Mouse (Mus musculus) lung, postnatal 25 days (tissue): ENCODE data around the gene Hormad2.

Experiments
- DNase-seq: peaks from one replicate; pipeline ENCODE4 v3.0.0; 2022; ENCODE audit warnings: low spot score

Hormad2 gene

DNA sequence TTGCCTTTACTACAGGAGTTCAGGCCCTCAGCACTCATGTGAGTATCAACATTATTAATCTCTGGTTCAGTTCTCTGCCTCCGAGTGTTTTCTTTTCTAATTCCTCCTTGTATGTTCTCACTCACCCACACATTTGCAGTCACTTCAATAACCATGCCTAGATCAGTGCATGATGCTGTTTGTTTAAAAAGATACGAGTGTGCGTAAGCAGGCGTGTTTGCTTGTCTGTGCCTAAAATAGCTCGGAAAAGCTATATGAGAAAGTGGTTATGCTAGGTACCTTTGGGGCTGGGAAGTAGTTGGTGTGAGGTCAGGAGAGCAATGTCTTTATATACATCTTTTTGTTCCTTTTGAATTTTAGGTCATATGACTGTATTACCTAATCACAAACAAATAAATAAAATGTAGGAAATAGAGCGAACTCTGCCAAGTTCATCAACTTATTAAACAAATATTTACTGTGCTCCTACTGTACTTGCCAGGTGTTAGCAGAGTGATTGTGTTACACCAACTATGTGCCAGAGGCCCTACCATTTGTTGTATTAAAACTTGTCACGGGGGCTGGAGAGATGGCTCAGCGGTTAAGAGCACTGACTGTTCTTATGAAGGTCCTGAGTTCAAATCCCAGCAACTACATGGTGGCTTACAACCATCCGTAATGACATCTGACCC is 100.7 kb downstream of the Hormad2 start:
- peak; percentile 30 for DNase-seq

DNA sequence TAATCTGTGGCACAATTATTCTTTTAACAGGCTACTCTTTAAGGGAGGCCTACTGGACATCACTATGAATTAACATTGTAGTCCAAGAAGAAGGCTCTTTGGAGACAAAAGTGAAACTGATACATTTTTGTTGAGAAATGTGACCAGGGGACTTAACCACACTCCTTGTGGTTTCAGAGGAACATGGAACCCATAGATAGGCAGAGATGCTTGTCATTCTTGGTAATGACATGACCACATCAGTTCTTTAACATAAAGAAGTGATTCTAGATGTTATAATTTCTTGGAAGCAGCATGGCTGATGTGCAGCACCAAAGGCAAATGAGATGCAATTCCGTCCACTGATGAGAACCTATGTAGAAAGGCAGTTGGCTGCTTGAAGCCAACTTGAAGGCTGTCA is 101.6 kb downstream of the Hormad2 start:
- DNase-seq, result no peak

DNA sequence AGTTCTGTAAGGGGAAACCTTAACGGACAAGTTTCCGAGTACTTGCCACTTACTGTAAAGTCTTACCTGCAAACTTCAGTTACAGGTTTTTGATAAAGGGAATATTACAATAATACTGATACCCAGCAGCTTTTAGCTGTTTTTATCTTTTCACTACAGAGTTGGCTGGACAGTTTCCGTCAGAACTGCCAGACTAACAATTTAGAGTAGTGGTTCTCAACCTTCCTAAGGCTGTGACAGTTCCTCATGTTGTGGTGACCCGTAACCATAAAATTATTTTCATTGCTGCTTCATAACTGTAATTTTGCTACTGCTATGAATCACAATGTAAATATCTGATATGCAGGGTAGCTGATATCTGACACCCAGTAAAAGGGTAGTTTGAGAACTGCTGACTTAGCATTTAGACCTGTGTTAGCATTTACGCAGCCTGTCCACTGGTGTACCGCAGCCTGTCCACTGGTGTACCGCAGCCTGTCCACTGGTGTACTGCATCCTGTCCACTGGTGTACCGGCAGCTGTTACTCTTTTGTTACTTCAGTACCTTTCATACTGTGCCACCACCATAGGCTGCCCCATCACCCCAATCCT is 104.1 kb downstream of the Hormad2 start:
- no peak for DNase-seq

DNA sequence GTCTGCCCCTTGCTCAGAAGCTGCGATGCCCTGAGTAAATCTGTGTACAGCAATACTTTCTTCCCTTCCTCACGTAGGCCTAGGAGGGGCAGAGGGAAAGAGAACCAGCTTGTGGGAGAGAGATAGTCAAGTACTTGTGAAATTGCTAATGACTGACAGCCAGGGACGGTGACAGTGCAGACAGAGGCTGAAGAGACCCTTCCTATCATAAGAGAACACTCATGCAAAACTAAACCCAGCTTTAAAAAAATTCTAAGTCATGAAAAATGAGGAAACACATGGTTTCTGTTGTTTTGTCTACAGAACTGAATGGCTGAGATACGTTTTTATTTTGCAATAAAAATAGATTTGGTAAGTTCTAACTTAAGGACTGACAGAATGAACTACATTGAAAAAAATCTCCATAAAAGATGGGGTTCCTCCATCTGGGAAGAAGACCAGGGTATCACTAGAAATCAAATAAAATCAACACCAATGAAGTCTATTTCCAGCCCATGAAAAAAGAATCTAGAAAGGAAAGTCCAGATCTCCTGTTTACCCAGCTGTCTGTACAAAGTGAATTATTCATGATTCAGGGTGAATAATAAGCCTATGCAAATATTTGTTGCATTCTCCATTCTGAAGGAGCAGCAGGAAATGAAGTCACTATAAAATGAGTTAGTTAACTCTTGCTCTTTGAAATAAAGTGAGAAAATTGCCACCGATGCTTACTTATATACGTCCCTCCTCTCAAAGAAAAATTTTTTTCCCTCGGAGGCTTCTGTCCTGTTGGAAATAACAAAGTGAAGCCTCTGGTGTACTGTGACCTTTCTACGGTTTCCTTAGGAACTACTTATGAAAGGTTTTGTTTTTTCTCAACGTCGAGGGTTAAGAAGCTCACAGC is 104.9 kb downstream of the Hormad2 start:
- no peak for DNase-seq

DNA sequence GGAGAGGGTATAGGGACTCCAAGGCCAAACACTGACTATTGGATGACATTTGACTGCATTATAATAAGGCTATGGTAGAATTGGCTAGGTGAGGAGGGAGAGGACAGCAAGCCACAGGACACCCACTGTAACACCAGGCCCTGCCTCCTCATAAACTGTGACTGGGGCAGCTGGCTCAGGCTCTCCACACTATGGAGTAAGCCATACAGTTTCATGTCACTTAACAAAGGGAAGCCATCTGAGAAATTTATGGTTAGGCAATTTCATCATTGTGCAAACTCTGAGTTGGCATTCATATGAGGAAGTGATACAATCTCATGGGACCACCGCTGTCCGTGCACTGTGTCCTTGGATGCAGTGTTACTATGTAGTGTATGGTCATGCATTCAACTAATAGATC is 107.9 kb downstream of the Hormad2 start:
- no peak for DNase-seq

DNA sequence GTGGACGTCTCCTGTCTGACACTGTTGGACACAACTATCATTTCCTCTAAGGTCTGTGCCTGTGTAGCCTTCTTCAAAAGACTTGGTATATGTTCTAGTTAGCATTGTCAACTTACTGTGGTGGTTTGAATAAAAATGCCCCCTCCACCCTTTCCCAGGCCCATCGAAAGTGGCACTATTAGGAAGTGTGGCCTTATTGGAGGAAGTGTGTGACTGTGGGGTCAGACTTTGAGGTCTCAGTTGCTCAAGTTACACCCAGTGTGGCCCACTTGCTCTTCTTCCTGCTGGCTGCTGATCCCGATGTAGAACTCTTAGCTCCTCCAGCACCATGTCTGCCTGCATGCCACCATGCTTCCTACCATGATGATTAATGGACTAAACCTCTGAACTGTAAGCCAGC is 112.7 kb downstream of the Hormad2 start:
- no peak for DNase-seq

DNA sequence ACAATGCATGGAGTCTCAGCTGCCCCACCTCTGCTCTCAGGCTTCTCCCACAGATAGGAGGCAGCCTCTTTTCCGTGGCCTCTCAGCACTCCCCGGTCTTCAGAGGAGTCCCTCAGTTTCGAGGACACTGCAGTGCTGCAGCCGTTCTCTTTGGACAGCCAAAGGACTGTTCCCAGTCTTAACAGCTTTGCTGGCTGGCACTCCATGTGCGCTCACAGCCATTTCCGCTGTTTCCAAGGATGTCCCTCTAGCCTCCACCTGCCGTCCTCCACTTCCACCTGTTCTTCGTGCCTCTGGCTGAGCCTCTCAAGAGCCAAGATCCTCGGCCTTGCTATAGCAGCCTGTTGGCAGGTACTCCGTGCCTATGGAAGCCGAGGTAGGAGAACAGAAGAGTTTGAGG is 117.4 kb downstream of the Hormad2 start:
- no peak for DNase-seq

DNA sequence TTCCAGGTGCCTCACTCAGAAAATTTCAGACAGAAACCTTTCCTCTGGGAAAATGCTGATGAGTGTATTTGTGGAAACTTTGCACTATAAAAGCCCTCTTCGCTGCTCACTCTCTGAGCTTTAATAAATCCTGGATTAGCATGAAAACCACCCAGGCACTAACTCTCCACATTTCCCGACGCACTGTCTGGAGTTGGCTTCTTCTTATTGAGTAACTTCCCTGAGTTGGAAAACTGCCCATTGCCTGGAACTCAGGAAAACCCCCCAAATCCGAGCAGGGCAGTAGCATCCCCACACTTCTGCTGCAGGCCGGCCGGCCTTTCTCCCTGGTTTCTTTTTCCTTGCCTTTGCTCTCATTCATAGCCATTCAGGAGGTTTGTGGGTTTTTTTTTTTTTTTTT is 118.0 kb downstream of the Hormad2 start:
- DNase-seq, result no peak

DNA sequence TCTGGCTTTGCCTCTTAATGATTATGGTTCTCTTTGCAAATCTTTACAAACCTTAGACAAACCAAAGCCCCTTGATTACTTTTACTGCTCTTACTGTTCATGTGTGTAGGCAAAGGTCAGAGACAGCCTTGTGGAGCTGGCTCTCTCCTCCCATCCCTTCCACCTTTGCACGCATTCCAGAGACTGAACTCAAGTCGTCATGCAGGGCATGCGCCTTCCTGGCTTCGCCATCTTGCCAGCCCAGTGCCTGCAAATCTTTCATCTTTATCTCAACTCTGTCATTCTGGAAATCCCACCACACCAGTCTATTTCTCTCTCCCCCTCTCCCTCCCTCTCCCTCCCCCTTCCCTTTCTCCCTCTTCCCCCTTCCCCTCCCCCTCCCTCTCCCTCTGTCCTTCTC is 120.0 kb downstream of the Hormad2 start:
- DNase-seq, result no peak

DNA sequence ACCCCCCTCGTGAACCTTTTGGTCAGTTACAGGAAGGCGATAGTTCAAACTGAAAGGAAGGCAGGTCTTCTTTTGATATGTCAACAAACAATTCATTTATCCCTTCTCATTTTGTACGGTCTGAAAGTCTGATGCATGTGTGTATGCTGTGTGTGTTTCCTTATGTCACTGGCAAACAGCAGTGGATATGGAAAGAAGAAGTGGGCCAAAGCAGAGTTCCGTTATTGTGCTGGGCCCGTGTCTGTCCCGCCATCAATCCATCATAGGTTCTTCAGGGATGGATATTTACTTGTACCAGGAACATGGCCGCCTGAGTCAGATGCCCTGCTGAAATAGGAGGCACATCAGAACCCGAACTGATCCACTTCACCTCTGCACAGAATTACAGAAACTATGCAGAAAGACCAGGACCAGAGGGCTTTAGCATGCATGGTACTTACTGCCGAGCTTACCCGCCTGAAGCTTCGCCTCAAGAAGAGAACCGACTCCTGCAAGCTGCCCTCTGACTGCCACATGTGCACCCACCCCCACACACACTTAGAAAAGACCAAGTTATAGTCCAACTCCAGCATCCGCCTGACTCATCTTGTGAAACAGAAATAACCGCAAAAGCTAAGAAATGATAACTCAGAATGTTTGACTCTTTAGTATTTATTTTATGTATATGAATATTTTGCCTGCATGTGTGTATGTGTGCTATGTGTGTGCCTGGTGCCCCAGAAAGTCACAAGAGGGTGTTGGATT is 121.5 kb downstream of the Hormad2 start:
- DNase-seq, result no peak

DNA sequence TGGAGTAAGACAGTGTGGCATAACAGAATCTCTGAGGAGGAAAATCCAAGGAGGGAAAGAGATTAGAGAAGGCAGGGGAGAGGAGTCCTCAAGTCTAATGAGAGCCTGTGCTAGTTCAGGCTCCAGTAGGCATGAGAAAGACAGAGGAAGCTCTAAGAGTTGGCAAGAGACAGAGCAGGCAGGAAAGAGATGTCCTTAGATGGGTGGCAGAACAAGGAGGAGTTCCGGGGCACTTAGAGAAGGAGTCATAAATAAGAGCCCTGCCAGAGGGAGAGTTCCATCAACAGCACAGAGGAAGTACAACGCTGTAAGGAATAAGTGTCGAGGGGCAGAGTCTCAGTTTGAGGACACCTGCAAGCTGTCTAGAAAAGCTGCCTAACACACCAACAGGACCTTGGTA is 122.9 kb downstream of the Hormad2 start:
- DNase-seq, result peak; percentile 35

DNA sequence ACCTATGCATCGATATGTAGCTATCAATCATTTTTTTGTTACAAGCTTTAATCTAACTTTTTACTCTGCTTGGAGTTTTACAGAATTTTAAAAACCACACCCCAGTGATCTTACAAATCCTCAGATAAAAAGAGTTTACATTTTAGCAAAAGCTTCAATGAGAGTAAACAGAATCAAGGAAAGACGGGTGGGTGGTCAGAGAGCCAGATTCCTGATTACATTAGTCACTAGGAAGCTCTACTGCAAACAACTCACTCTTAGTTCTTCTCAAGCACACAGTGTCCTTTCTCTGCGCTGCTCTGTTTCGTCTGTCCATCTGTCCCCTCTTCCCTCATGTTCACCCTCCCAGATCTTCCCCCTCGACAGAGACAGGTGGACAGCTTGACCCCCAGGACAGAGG is 123.6 kb downstream of the Hormad2 start:
- DNase-seq, result no peak

DNA sequence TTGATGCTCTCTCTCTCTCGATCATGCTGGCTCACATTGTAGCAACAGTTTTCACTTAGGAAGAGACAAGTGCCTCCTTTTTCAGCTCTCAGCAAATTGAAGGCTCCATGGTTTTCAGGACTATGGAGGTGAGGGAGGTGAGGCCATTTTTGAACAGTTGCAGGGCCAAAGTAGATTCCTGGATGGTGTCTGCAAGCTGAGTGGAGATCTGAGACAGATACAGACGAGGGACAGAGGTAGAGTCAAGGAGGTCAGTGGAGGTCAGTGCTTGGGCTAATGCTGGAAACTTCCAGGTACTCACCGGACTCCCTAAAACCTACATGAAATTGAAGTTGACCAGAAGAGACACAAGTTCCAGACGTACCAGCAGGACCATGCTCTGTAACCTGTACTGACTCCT is 128.7 kb downstream of the Hormad2 start:
- no peak for DNase-seq

DNA sequence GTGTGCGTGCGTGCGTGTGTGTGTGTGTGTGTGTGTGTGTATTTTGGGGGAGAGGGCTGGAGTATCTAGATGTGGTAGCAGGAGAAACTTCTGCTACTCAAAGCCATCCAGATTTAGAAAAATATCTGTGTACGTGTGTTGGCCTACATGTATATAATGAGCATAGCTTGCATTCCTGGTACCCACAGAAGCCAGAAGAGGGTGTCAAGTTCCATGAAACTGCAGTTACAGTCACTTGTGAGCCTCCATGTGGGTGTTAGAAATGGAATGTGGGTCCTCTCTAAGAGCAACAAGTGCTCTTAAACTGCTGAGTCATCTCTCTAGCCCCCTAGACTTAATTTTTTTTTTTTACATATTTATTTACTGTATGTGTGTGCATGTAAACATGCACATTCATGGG is 130.6 kb downstream of the Hormad2 start:
- no peak for DNase-seq

DNA sequence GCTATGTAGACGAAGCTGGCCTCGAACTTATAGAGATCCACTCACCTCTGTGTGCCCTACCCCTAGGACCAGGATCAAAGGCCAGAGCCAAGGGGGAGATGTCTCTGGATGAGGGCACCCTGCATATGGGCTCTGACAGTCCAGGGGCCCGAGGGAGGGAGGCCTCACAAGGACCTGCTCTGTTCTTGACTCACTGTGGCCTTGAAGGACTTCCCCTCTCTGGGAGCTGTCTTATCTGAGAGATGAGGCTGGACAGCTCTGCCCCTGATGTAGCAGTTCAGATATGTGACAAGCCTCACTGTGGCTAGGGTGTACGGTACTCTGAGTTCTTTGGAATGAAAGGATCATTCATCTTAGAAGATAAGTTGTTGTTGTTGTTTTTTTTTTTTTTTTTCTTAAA is 131.3 kb downstream of the Hormad2 start:
- DNase-seq, result no peak

DNA sequence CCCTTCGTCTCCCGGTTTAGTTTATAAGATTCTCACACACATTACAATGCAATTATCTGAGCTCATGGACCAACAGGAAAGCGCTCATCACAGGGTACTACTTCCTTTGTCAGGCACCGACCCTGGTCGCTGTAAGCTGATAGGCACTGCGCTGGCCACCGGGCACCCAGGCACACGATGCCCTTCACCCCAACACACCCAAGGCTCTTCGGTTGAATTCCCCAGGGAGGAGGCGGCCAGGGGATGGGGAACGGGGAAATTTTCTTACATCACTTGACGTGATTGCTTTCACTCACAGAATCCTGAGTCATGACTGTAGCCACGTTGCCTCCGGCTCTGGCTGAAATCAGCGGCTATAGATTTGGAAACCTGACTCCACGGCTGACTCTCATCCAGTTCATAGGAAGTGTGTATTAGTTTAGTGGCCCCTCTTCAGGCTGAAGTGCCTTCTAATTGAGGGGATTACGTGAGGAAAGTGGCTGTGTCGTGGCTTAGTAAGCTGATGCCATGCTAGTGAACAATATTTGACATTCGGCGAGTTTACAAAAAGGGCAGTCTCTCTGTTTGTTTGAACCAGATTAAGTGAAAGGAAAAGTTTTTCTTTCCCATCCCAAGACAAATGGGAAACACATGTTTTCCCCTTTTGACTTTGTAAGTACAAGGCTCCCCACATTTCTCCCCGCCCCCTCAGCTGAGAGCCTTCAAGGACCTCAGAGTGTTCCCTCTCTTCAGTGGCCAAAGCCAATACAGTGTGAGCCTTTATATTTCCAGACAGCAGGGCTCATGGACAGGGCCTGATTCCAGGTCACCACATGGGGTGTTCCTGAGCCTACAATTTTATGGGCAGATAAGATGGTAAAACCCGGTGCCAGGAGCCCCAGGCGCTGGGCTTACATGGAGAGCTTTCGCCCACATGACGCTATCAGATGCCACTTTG is 132.1 kb downstream of the Hormad2 start:
- peak; percentile 72 for DNase-seq

DNA sequence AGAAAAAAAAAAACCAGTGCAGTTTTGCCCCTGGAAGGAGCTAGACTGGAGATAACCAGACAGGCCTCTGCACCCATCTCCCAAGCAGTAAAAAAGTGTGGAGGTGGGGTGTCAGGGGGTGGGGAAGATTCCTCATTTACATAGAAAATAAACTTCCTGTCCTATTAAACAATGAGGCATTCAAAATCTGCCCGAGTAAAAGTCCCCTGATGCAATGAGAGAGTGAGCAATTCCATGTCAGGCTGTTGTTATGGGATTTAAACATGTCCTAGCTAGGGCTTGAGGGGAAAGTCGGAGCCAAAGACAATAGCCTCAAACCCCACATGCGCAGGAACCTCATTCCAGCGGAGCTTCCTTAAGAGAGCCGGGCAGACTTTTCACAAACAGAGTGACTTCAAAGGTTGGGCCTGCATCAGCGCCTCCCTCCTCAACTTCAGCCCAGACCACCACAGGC is 132.8 kb downstream of the Hormad2 start:
- no peak for DNase-seq

DNA sequence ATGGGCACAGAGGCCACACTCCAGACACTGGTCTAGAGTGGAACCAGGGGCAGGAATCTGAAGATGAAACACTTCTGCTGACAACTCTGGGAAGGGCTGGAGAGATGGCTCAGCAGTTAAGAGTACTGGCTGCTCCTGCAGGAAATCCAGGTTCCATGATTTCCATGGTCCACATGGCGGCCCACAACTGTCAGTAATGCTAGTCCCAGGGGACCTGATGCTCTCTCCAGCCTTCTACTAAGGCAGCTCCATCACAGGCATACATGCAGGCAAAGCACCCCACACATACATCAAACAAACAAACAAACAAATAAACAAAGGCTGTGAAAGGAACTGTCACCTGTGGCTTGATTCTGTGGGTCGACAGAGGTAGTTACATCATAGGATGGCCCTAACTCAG is 134.8 kb downstream of the Hormad2 start:
- no peak for DNase-seq

DNA sequence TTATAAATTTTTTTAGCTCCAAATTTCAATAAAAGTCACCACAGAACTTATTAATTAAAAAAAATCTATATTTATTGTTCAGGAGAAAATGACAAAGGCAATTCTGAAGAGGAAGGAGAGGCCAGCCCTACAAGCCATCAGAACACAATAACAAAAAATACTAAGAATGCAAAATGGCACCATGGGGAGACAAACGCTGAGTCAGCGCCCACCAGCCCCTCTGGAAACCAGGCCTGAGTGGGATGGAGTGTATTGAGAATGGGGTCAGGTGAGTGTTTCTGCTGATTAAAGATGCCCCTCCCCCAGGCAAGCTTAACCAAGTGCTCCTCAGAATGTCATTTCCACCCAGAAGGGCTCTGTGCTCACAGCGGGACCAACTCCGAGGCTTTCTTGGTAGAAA is 135.8 kb downstream of the Hormad2 start:
- DNase-seq, result no peak

DNA sequence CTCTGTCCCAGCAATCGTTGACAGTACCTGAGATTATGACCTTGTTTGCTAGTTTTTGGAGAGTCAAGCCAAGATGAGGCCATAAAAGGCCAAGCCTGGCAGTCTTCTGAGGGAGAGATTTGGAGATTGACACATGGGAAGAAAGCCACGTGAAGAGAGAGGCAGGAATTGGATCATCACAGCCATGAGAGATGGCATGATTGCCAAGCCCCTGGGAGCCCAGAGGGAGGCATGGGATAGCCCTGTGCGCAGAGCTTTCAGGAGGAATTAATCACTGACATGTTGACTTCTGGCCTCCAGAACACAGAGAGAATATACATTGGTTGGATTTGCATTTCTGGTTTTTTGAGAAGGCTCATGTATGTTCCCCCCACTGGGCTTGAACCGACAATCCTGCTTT is 136.7 kb downstream of the Hormad2 start:
- no peak for DNase-seq

DNA sequence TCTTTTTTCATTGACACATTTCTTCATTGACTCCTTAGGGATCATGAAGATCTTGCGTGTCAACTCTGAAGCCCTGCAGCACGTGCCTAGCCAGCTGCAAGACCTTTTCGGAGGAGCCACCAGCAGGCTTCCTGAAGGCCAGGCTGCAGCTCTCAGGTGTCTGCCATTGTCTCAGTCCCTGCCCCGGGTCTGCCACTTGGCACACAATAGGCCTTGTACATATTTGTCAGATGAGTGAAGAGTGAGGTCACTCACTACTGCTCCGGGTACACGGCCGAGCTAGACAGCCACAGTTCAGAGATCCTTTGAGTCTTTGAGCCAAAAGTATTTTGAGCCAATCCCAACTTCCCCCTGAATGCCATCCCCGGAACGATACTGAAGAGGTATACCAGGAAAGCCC is 137.9 kb downstream of the Hormad2 start:
- no peak for DNase-seq
